ENCODE assay signal across 14 mouse cellular contexts in genomic region chr8:120811953-120812352, GRCm38 (mm10).
"Had no signal": no experiment of that assay in that cellular context is flagged by ENCODE, and none has a peak within 500 bp of the region (broad histone marks: within the 10 kb centered on the region; RNA-seq: fewer than 3 reads in every experiment).

No protein-coding gene starts in this region.

- H3K4me2 ChIP-seq: lung, embryonic 14.5 days; midbrain, embryonic 11.5 days; midbrain, embryonic 13.5 days; midbrain, embryonic 15.5 days; neural tube, embryonic 12.5 days; stomach, embryonic 15.5 days had no signal

- H3K27me3 ChIP-seq: midbrain, embryonic 13.5 days; midbrain, embryonic 15.5 days; neural tube, embryonic 12.5 days; stomach, embryonic 15.5 days had no signal

- H3K4me1 ChIP-seq: midbrain, embryonic 13.5 days; midbrain, embryonic 15.5 days; neural tube, embryonic 12.5 days; stomach, embryonic 15.5 days had no signal

- H3K4me3 ChIP-seq: megakaryocyte, embryonic 14.5 days; midbrain, embryonic 13.5 days; midbrain, embryonic 15.5 days; neural tube, embryonic 12.5 days; stomach, embryonic 15.5 days had no signal

- DNase-seq: lung, adult 18-20 months; lung, embryonic 14.5 days; lung, postnatal 10 days; lung, postnatal 4 days; right cerebral cortex, postnatal 14 days; thymus, postnatal 36 days had no signal

- H3K36me3 ChIP-seq: midbrain, embryonic 13.5 days; midbrain, embryonic 15.5 days; neural tube, embryonic 12.5 days; stomach, embryonic 15.5 days had no signal

- H3K9me3 ChIP-seq: midbrain, embryonic 13.5 days; midbrain, embryonic 15.5 days; neural tube, embryonic 12.5 days; stomach, embryonic 15.5 days had no signal

- H3K27ac ChIP-seq: liver, embryonic 14.5 days; midbrain, embryonic 13.5 days; midbrain, embryonic 15.5 days; neural tube, embryonic 12.5 days; stomach, embryonic 15.5 days; stomach, postnatal 0 days had no signal

- H3K9ac ChIP-seq: liver, embryonic 14.5 days; lung, embryonic 14.5 days; midbrain, embryonic 13.5 days; midbrain, embryonic 15.5 days; neural tube, embryonic 12.5 days; stomach, embryonic 15.5 days had no signal

- ATAC-seq: midbrain, embryonic 13.5 days; midbrain, embryonic 15.5 days had no signal
